Mouse (Mus musculus): Measurements from ENCODE around the gene Kif7. TPM values are rescaled to one million over a fixed set of nuclear protein-coding genes. Genes with fewer than 3 reads are reported as not detected.
A peak's percentile ranks its signal among the peaks of the same experiment; 100 is the strongest.

The Kif7 gene
- total RNA-seq, 2 experiments from 2014 or later = 0.13 to 0.51 TPM

DNA sequence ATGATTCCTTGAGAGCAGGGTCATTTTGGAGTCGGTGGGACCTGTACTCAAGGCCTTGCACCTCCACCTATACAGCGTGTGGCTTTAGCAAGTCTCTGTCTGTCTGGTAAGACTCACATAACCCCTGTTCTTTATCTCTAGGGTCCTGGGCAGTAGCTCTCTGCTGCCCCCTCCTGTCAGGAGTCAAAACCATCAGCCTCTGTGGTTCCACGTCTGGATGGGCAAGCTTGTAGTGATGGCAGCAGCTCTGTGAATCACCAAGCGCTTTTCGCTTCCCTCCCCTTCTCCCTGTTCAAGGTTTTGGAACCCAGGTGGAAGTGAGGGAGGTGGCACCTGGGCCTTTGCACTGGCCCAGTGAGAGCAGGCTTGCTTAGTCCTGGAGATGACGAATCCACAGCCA lies 12.7 kb upstream of the Kif7 start:
- ATAC-seq (ENCODE audit: poor library complexity, severe bottlenecking) = peak; percentile 71

- ATAC-seq (ENCODE audit: poor library complexity, severe bottlenecking) = peak; percentile 60
Measured at GRCm38 (mm10) chr7:79727091-79727490, 11.6 kb upstream of the Kif7 start.

DNA sequence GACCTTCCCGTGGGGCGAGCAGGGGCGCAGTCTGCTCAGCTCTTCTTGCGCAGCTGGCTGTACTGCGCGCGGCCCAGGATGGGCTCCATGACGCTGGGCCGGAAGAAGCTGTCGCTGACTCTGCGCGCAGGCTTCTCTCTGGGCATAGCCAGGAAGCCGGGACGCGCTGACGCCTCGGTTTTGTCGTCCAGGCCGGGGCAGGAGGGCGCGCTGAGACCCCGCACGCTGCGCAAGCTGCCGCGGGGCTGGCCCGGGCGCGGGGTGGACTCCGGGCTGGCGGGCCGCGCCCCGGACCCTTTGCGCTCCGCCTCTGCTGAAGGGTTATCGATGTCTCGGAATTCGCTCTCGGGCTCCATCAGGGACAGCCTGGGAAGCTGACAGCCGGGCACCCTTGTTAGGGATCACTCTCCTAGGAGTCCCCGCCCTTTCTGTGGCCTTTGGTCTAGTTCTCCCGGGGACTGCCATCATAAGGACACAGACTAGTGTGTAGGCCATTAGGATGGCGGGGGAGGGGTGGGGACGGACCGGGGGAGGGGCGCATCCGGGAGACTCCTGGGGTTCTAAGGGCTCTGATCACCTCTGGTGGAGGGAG lies 6.0 kb upstream of the Kif7 start:
- ATAC-seq (ENCODE audit: poor library complexity, severe bottlenecking) = peak; percentile 33; the same call in 1 of the 2 replicates

DNA sequence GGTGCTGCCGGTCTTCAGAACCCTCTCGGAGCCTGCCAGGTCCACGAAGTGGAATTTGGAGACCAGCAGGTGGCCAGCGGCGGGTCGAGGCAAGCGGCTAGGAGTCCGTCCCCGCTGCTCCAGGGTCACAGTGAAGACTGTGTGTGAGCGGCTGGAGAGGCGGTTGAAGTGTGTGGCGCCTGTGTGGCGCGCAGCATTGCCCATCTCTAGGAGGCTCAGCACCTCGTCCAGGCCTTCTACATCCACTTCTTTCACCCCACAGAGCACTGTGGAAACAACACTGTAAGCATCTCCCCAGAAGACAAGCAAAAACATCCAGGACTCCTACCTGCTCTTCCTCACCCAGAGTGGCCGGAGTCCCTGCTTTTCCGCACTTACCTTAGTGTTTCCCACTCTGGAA lies 4.7 kb downstream of the Kif7 start:
- no peak for ATAC-seq (ENCODE audit: poor library complexity, severe bottlenecking)

DNA sequence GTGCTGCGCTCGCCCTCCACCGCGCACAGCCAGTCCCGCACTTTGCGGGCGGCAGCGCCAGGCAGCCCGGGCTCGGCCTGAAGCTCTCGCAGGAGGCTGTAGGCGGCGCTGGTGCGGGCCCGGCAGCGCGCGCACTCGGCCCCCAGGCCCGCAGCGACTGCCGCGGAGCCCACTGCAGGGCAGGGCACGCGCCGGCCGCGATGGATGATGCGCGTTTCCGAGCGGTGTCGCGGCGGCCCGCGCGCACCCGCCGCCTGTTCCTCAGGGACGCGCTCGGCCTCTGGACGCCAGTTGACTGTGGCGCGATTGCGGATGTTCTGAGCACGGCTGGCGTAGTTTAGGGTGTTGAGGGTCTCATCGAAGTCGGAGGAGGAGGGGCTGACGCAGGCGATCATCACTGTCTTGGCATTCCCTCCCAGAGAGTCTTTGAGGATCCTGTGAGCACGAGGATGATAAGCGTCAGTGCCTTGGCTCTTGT lies 5.4 kb downstream of the Kif7 start:
- ATAC-seq (ENCODE audit: poor library complexity, severe bottlenecking) = no peak

GRCm38 (mm10) chr7:79705210-79705609 lies 10.3 kb downstream of the Kif7 start:
- no peak for ATAC-seq (ENCODE audit: poor library complexity, severe bottlenecking)

GRCm38 (mm10) chr7:79702755-79703154 lies 12.8 kb downstream of the Kif7 start:
- no peak for ATAC-seq (ENCODE audit: poor library complexity, severe bottlenecking)

GRCm38 (mm10) chr7:79696495-79696894 lies 19.0 kb downstream of the Kif7 start:
- ATAC-seq (ENCODE audit: poor library complexity, severe bottlenecking) = peak; percentile 70

- no peak for ATAC-seq (ENCODE audit: poor library complexity, severe bottlenecking)
Measured at GRCm38 (mm10) chr7:79680231-79680630, 35.3 kb downstream of the Kif7 start.

- ATAC-seq (ENCODE audit: poor library complexity, severe bottlenecking) = no peak
Measured at GRCm38 (mm10) chr7:79679186-79679585, 36.3 kb downstream of the Kif7 start.

DNA sequence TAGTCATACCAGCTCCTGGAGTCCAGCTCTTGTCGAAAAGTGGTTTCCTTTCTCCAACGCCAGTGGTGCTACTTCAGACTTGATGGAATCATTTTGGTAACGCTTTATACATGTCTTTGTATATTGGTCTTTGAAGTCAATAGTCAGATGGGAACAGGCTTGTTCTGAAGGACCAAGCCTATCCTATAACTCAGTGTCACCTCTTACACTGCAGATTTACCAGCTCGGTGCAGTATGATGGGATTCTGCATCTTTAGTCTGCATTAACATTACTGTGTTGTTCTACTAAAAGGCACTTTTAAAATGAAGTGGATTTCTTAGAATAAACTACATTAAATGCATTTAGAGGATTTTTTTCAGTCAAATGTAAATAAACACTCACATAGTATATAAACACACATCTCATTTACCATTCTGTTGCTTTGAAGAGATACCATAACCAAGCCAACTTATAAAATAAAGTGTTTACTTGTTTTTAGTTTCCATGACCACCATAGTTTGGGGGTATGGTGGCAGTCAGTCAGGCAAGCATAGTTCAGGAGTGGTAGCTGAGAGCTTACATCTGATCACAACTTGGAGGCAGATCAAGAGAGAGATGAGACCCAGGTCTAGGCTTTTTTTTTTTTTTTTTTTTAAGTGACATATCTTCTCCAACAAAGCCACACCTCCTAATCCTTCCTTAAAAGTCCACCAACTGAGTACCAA lies 44.5 kb downstream of the Kif7 start:
- ATAC-seq (ENCODE audit: poor library complexity, severe bottlenecking) = no peak

GRCm38 (mm10) chr7:79666690-79667089 lies 48.8 kb downstream of the Kif7 start:
- no peak for ATAC-seq (ENCODE audit: poor library complexity, severe bottlenecking)

DNA sequence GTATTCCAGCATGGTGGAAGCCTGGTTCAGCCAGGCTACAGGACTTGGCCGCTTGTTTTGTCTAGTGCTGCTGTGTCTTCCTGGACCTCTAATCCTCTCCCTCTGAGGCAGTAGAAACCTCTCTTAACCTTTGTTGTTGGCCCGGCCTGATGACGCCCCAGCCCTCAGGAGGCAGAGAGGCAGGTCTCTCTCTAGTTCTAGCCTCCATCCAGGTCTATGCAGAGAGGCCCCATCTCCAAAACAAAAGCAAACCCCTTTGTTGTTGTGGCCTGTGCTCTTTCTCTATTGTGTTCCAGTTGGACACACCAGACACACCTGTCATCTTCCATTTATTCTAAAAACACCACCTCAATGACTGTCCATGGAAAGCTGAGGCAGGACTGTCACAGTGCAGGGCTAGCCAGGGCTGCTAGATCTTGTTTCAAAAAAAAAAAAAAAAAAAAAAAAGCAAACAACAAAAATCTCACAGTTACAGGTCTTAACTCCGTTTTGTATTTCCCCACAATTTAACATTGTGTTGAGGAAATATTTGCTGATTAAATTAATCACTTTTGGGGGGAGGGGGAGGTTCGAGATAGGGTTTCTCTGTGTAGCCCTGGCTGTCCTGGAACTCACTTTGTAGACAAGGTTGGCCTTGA lies 54.1 kb downstream of the Kif7 start:
- no peak for ATAC-seq (ENCODE audit: poor library complexity, severe bottlenecking)

DNA sequence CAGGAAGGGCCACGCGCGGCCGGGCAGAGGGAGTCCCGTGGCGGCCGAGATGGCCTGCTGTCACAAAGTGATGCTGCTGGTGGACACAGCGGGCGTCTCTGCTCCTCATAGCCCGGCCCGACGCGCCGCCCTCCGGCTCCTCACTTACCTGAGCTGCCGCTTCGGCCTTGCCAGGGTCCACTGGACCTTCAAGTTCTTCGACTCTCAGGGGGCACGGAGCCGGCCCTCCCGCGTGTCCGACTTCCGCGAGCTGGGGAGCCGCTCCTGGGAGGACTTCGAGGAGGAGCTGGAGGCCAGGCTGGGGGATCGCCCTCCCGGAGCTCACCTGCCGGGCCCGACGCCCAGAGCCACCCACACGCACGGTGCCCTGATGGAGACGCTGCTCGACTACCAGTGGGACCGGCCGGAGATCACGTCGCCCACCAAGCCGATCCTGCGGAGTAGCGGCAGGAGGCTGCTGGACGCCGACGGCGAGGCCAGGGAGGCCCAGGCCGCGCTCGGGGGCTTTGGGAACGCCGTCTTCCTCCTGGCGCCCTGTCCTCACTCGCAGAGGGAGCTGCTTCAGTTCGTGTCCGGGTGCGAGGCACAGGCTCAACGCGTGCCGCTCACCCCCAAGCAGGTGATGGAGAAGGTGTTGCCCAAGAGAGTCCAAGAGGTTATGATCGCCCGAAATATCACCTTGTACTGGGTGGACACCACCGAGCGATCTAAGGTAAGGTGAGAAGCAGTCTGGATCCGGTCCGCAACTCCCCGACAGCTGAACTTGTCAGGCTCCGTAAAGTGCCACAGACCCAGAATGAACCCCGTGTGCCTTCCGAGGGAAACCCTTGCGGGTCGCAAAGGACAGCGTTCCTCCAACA lies 55.0 kb downstream of the Kif7 start:
- ATAC-seq (ENCODE audit: poor library complexity, severe bottlenecking) = no peak

DNA sequence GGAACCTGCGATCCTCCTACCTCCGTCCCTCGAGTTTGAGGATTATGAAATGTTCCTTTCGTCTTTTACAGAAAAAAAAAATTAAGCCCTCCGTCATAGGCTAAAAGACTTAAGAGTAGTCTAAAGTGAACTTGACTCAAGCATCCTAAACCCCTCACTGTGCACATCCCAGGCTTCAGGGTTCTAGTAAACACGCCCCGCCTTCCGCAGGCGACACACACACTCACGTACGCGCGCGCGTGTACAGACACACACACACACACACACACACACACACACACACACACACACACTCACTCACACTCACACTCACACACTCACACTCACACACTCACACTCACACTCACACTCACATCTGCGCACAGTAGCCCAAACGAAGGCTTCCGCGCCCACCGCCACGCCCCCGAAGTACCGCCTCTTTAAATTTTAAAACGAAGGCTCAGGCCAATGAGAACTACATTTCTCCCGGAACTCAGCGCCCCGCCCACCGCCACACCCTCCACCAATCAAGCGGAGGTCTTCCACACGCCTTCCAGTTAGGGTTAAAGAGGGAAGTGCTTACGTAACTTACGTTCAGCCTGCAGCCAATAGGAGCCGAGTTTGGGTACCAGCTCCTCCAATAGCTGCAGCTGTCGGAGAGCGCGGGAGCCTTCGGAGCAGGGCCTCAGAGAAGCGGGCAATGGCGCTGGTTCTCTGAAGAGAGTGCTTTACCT lies 55.8 kb downstream of the Kif7 start, which contains the start of gene Ticrr:
Ticrr (plus strand) TSS at position 619 of the 713 bp plus-strand sequence.
- peak; percentile 99 for ATAC-seq (ENCODE audit: poor library complexity, severe bottlenecking)

DNA sequence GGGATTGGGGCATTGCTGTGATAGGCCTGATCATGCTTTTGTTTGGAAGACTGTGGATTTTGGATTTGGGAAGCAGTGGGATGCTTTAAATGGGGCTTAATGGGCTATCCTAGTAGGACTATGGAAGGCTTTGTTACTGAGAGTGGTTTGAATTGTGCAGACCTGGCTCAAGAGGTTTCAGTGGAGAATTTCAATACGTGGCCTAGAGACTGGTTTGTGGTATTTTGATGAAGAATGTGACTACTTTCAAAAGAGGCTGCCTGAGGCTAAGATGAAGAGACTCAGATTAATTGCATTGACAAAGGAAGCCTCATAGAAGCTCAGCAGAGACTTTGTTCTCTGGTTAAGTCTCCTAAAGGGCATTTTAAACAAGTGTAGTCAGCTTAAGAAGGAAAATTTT lies 60.9 kb downstream of the Kif7 start:
- ATAC-seq (ENCODE audit: poor library complexity, severe bottlenecking) = no peak

- no peak for ATAC-seq (ENCODE audit: poor library complexity, severe bottlenecking)
Measured at GRCm38 (mm10) chr7:79654185-79654584, 61.3 kb downstream of the Kif7 start.

DNA sequence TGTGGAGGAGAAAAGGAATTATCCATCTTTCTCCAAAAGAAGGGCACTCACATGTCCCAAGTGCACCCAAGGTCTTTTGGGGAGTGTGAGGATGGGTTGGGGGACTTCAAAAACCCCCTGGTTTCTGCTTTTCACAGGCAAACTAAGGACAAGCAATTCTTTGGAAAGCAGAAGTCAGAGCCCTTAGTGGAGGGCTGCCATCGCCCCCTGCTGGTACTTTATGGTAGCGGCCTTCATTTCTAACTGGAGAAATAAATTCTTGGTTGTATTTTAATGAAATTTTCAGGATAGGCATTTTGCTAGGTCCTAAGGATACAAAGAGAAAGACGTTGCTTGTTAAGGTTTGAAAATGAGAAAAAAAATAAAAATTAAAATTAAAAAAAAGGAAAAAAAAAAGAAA lies 66.5 kb downstream of the Kif7 start:
- peak; percentile 70 for ATAC-seq (ENCODE audit: poor library complexity, severe bottlenecking)

All from megakaryocyte, adult 5-6 weeks (primary cell).